Mouse (Mus musculus) cerebellum, adult 9-11 months (tissue): ENCODE results near the gene Ice2.

ENCODE experiments used
- DNase-seq: peaks from one replicate; pipeline ENCODE4 v3.0.0; 2022

The Ice2 gene

GRCm38 (mm10) chr9:69397760-69398452, at the start of gene Ice2:
Gene Ice2, plus strand, starts transcription at chr9:69397906.
- peak; percentile 81 for DNase-seq

GRCm38 (mm10) chr9:69349537-69349936, 48.2 kb upstream of the Ice2 start:
- DNase-seq: no peak

- no peak for DNase-seq
Measured at GRCm38 (mm10) chr9:69354228-69354627, 43.5 kb upstream of the Ice2 start.

- DNase-seq: peak; percentile 51
Measured at GRCm38 (mm10) chr9:69357834-69358233, 39.9 kb upstream of the Ice2 start.

- no peak for DNase-seq
Measured at GRCm38 (mm10) chr9:69358797-69359196, 38.9 kb upstream of the Ice2 start.

GRCm38 (mm10) chr9:69361951-69362445, 35.7 kb upstream of the Ice2 start:
- no peak for DNase-seq

GRCm38 (mm10) chr9:69362766-69363165, 34.9 kb upstream of the Ice2 start:
- peak; percentile 44 for DNase-seq

GRCm38 (mm10) chr9:69364117-69364516, 33.6 kb upstream of the Ice2 start:
- no peak for DNase-seq

- no peak for DNase-seq
Measured at GRCm38 (mm10) chr9:69367055-69367454, 30.7 kb upstream of the Ice2 start.

GRCm38 (mm10) chr9:69368071-69368470, 29.6 kb upstream of the Ice2 start:
- peak; percentile 75 for DNase-seq

- DNase-seq: peak; percentile 50
Measured at GRCm38 (mm10) chr9:69371046-69371724, 26.5 kb upstream of the Ice2 start.

- no peak for DNase-seq
Measured at GRCm38 (mm10) chr9:69372871-69373270, 24.8 kb upstream of the Ice2 start.

GRCm38 (mm10) chr9:69376982-69377653, 20.6 kb upstream of the Ice2 start:
- no peak for DNase-seq

GRCm38 (mm10) chr9:69377654-69378045, 20.1 kb upstream of the Ice2 start:
- DNase-seq: no peak

GRCm38 (mm10) chr9:69380546-69380945, 17.2 kb upstream of the Ice2 start:
- no peak for DNase-seq

GRCm38 (mm10) chr9:69381741-69382140, 16.0 kb upstream of the Ice2 start:
- no peak for DNase-seq

- no peak for DNase-seq
Measured at GRCm38 (mm10) chr9:69384475-69384874, 13.2 kb upstream of the Ice2 start.

- no peak for DNase-seq
Measured at GRCm38 (mm10) chr9:69384905-69385304, 12.8 kb upstream of the Ice2 start.

GRCm38 (mm10) chr9:69387296-69387695, 10.4 kb upstream of the Ice2 start:
- DNase-seq: no peak

GRCm38 (mm10) chr9:69390631-69391030, 7.1 kb upstream of the Ice2 start:
- DNase-seq: peak; percentile 49

GRCm38 (mm10) chr9:69394234-69394633, 3.5 kb upstream of the Ice2 start:
- no peak for DNase-seq

GRCm38 (mm10) chr9:69397432-69397759, 310 bp upstream of the Ice2 start:
- no peak for DNase-seq

- no peak for DNase-seq
Measured at GRCm38 (mm10) chr9:69398453-69398850, 746 bp downstream of the Ice2 start.

GRCm38 (mm10) chr9:69404671-69405070, 7.0 kb downstream of the Ice2 start:
- no peak for DNase-seq
